Mouse (Mus musculus) liver, embryonic 15.5 days (tissue): ENCODE data around the gene Snrpg. TPM values are rescaled to one million over a fixed set of nuclear protein-coding genes. Genes with fewer than 3 reads are reported as not detected.
A peak's percentile ranks its signal among the peaks of the same experiment; 100 is the strongest.

Source experiments
- ATAC-seq: fragments of 200-750 bp; cut with Nextera tagmentation; 2 replicates; pipeline ENCODE4 v1.8.0; 2017; ENCODE audit warnings: moderate number of reproducible peaks, mild to moderate bottlenecking, moderate library complexity; ENCODE audit not compliant: insufficient read depth
- H3K27ac ChIP-seq: fragments of 300-500 bp; sonication (generic); replicated peaks from 2 replicates; pipeline ENCODE4 v1.5.1; 2015; ENCODE audit warnings: mild to moderate bottlenecking, inconsistent platforms
- H3K27me3 ChIP-seq: fragments of 300-500 bp; sonication (generic); 2 replicates; pipeline ENCODE4 v1.6.1; 2015; ENCODE audit warnings: mild to moderate bottlenecking, inconsistent platforms
- H3K36me3 ChIP-seq: fragments of 300-500 bp; sonication (generic); replicated peaks from 2 replicates; pipeline ENCODE4 v1.6.1; 2015; ENCODE audit warnings: moderate library complexity, mild to moderate bottlenecking, inconsistent platforms
- H3K4me1 ChIP-seq: fragments of 300-500 bp; sonication (generic); replicated peaks from 2 replicates; pipeline ENCODE4 v1.6.1; 2015; ENCODE audit warnings: inconsistent platforms
- H3K4me2 ChIP-seq: fragments of 300-500 bp; sonication (generic); 2 replicates; pipeline ENCODE4 v1.6.1; 2015; ENCODE audit warnings: moderate library complexity, mild to moderate bottlenecking, inconsistent platforms
- H3K4me3 ChIP-seq: fragments of 300-500 bp; sonication (generic); replicated peaks from 2 replicates; pipeline ENCODE4 v1.5.1; 2015; ENCODE audit warnings: mild to moderate bottlenecking, inconsistent platforms
- H3K9ac ChIP-seq: fragments of 300-500 bp; sonication (generic); 2 replicates; pipeline ENCODE4 v1.6.1; 2015; ENCODE audit warnings: moderate library complexity, mild to moderate bottlenecking, inconsistent platforms
- H3K9me3 ChIP-seq: fragments of 300-500 bp; sonication (generic); replicated peaks from 2 replicates; pipeline ENCODE4 v1.6.1; 2016; ENCODE audit warnings: inconsistent platforms
- WGBS: fragments of 180-500 bp; shearing (Covaris S2); methylation state at CpG from one replicate; pipeline ENCODE4 v1.1.7; 2015; ENCODE audit warnings: mixed read lengths; ENCODE audit not compliant: insufficient replicate concordance; 5-methylcytosine and 5-hydroxymethylcytosine counted together
- polyA plus RNA-seq: library from polyadenylated mRNA; unstranded; fragments of >200 nt; fragmentation: Nextera tagmentation; extraction: Ambion mirVana; gene quantifications from 2 replicates; pipeline ENCODE4 v1.2.1, GENCODE M21; 2015

Gene Snrpg
- polyA plus RNA-seq, 1 experiment from 2014 or later = 306 TPM

DNA sequence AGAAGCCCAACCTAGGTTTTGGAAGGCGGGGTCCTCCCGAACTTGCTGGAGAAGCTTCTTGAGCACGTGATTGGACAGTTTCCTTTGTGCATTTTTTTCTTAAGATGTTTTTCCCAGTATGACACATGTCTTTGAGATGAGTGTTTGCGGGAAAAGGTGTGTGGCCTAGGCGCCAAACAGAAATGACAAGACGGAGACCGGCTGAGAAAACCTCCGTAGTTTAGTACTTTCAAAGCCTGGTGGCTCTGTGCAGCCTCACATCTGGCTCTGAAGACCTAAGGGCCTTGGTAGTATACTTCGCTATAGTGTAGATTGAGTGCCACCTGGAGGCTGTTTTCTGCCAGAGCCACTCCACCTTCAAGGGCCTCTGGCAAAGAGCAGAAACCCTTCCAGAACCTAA, 29.9 kb downstream of the Snrpg start:
- H3K9ac ChIP-seq = no peak overlapping the region
- 7% methylated on average over 9 of the region's 9 CpGs for WGBS
- no peaks in the 10 kb centered on the region for H3K9me3 ChIP-seq
- peak overlapping the region; percentile 53 for H3K4me2 ChIP-seq
- H3K27ac ChIP-seq = no peak overlapping the region
- peaks cover 9% of the 10 kb centered on the region; the same call in 1 of the 2 replicates for H3K27me3 ChIP-seq
- no peaks in the 10 kb centered on the region for H3K36me3 ChIP-seq
- H3K4me3 ChIP-seq = peak overlapping the region; percentile 26
- peaks cover 59% of the 10 kb centered on the region for H3K4me1 ChIP-seq
- no peak for ATAC-seq

DNA sequence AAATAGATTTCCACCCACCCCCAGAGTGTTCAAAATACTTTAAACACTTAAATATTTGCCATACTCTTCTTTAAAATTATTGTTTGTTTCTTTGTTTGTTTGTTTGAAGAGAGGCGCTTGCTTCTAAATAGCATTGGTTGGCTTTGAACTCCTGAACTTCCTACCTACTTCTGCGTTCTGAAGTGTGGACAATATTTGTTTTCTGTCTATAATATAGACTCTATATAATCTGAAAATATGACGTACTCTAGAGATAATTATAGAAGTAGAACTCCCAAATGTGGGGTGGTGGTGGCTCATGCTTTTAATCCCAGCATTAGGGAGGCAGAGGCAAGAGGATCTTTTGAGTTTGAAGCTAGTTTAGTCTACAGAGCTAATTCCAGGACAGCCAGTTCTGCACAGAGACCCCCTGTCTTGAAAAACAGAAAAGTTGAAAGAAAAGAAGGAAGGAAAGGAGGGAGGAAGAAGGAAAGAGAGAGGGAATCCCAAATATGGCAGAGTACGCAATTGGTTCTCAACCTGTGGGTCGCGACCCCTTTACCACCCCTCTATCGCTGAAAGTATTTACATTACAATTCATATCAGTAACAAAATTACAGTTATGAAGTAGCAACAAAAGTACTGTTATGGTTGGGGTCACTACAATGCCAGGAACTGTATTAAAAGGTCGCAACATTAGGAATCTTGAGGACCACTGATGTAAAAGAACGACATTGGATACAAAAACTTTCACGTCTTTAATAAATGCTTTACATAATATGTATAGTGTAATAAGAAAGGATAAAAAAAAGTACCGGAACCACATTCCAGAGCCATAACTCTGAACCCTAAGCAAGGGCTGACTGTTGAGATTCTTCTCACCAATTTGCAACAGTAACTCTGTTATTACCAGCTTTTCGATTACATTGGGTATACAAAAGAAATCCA, 31.8 kb downstream of the Snrpg start:
- no peak for ATAC-seq
- H3K9ac ChIP-seq = peak overlapping the region; percentile 95; the same call in 1 of the 2 replicates
- H3K9me3 ChIP-seq = no peaks in the 10 kb centered on the region
- WGBS = 31% methylated on average over 12 of the region's 12 CpGs
- H3K4me1 ChIP-seq = peaks cover 40% of the 10 kb centered on the region
- peaks cover 6% of the 10 kb centered on the region; the same call in 1 of the 2 replicates for H3K36me3 ChIP-seq
- peak overlapping the region; percentile 73 for H3K4me2 ChIP-seq
- peak overlapping the region; percentile 92 for H3K4me3 ChIP-seq
- H3K27me3 ChIP-seq = peaks cover 6% of the 10 kb centered on the region; the same call in 1 of the 2 replicates
- H3K27ac ChIP-seq = no peak overlapping the region

DNA sequence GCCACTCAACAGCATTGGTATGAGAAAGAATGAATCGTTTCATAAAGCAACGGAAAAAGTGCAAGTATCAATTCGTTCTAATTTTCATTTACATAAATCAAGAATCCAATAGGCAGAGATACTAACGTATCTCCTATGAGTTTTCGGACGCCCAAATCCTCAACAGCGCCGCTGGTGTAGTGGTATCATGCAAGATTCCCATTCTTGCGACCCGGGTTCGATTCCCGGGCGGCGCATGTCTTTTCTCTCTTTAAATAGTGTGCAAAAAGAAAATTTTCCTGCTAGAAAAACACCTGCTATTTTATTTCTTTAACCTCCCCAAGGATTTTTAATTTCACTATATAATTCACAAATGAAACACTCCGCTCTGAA, 32.6 kb downstream of the Snrpg start:
- Histone ChIP-seq H3K4me2 (peak overlapping the region; percentile 73), H3K4me1 (peaks cover 40% of the 10 kb centered on the region), H3K36me3 (peaks cover 6% of the 10 kb centered on the region; the same call in 1 of the 2 replicates), H3K27ac (peak overlapping the region; percentile 96), H3K9ac (peak overlapping the region; percentile 95; the same call in 1 of the 2 replicates), H3K4me3 (peak overlapping the region; percentile 92), H3K9me3 (no peaks in the 10 kb centered on the region), H3K27me3 (peaks cover 5% of the 10 kb centered on the region; the same call in 1 of the 2 replicates)
- peak; percentile 61 for ATAC-seq
- under 1% methylated on average over 15 of the region's 15 CpGs for WGBS

DNA sequence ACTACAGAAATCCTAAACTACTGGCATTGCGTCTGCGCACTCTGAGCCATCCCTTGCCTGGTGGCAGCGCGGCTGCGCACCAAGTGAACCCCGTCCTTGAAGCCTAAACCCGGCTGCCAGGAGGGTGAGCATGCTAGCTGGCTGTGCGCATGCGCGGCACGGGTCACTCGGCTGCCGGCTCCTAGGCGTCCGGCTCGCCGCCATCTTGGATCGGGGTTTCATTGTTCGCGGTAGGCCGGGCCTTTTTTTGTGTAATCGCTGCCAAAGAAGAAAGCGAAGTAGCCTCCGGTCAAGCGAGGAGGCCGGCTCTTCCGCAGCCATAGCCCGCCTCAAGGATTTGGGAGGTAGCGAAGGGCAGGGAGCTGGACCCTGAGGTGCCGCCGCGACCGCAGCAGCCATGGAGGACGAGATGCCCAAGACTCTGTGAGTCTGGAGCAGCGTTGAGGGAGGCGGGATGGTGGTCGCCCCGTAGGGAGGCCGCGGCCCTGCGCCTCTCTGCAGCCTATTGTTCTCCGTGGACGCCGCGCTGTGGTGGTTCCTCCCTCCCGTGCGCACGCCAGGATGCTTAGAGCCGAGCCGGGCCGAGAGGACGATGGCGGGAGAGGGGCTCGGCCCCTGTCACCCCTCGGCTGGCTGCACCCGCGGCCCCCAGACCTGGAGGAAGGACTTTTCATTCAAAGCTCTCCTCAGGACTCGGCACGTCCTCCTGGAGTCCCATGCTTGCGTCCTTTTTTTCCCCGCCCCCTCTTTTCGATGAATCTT, 33.2 kb downstream of the Snrpg start, which contains the start of gene Tia1:
Tia1 (plus strand) TSS at position 120 of the 762 bp plus-strand sequence.
- H3K4me2 ChIP-seq = peak within 1 kb of the TSS; percentile 73
- 0% methylated on average over 62 of the region's 62 CpGs for WGBS
- H3K36me3 ChIP-seq = peaks cover 6% of the 10 kb centered on the region; the same call in 1 of the 2 replicates
- H3K4me1 ChIP-seq = peaks cover 37% of the 10 kb centered on the region
- H3K9ac ChIP-seq = peak within 1 kb of the TSS; percentile 95
- no peaks in the 10 kb centered on the region for H3K9me3 ChIP-seq
- H3K27me3 ChIP-seq = peaks cover under 1% of the 10 kb centered on the region; the same call in 1 of the 2 replicates
- peak within 1 kb of the TSS; percentile 96 for H3K27ac ChIP-seq
- peak; percentile 95 for ATAC-seq
- H3K4me3 ChIP-seq = peak within 1 kb of the TSS; percentile 92

DNA sequence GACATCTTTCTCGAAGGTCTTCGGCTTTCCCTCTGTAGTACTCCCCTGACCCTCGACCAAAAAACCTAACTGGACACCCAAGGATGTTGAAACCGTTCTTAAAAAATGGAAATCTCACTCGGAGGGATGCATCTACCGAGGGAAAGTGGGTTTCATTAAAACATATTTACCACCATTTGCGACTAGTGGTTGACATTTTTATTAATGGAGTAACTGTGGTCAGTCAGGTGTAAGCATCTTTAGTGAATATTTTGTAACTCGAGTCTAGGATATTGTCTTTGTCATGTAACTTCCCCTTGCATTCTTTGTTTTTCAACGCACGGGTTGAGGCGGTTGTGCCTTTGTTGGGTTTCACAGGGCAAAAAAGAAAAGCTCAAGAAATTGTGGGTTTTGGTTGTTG, 33.9 kb downstream of the Snrpg start:
- peak overlapping the region; percentile 92 for H3K4me3 ChIP-seq
- peak overlapping the region; percentile 73 for H3K4me2 ChIP-seq
- H3K27me3 ChIP-seq = no peaks in the 10 kb centered on the region
- H3K27ac ChIP-seq = peak overlapping the region; percentile 96
- 0% methylated on average over 11 of the region's 11 CpGs for WGBS
- H3K4me1 ChIP-seq = peaks cover 36% of the 10 kb centered on the region
- peaks cover 6% of the 10 kb centered on the region; the same call in 1 of the 2 replicates for H3K36me3 ChIP-seq
- H3K9ac ChIP-seq = peak overlapping the region; percentile 95
- ATAC-seq = no peak
- H3K9me3 ChIP-seq = no peaks in the 10 kb centered on the region

DNA sequence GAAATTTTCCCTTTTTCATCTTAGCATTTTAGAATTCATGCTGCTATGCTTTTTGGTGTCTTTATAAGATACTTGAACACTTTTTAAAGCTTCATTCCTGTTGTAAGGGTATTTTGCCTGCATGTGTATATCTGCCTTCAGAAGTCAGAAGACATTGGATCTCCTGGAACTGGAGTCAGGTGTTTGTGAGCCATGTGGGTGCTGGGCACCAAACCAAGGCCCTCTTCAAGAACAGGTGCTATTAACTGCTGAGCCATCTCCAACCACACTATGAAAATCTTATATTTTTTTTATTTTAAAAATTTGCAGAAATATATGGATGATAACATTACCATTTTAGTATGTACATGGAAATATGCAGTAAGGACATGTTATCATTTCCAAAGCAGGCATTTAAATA, 35.2 kb downstream of the Snrpg start:
- Histone ChIP-seq H3K4me3 (no peak overlapping the region), H3K36me3 (peaks cover 6% of the 10 kb centered on the region; the same call in 1 of the 2 replicates), H3K9me3 (no peaks in the 10 kb centered on the region), H3K27ac (no peak overlapping the region), H3K4me1 (peaks cover 24% of the 10 kb centered on the region), H3K9ac (no peak overlapping the region), H3K27me3 (no peaks in the 10 kb centered on the region), H3K4me2 (no peak overlapping the region)
- ATAC-seq = no peak

DNA sequence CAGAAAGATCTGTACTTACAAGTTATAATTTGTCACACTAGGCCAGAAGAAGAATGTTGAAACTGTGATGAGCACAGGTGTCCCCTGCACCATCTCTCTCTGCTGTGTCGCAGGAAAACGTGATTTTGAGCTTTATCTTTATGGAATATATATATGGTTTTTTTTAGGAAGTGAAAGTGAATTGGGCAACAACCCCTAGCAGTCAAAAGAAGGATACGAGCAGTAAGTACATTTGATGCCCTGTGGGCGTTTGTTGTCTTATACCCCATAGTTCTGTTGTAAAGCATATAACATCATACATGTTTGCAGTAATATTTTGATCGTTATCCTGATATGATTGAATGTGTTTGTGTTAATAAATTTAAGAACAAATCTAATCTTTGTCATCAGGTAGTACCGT, 47.6 kb downstream of the Snrpg start:
- 70% methylated on average over 6 of the region's 6 CpGs for WGBS
- H3K4me2 ChIP-seq = no peak overlapping the region
- H3K9me3 ChIP-seq = no peaks in the 10 kb centered on the region
- H3K9ac ChIP-seq = no peak overlapping the region
- H3K27me3 ChIP-seq = no peaks in the 10 kb centered on the region
- ATAC-seq = no peak
- peaks cover 57% of the 10 kb centered on the region for H3K36me3 ChIP-seq
- H3K4me3 ChIP-seq = no peak overlapping the region
- H3K27ac ChIP-seq = no peak overlapping the region
- H3K4me1 ChIP-seq = no peaks in the 10 kb centered on the region

DNA sequence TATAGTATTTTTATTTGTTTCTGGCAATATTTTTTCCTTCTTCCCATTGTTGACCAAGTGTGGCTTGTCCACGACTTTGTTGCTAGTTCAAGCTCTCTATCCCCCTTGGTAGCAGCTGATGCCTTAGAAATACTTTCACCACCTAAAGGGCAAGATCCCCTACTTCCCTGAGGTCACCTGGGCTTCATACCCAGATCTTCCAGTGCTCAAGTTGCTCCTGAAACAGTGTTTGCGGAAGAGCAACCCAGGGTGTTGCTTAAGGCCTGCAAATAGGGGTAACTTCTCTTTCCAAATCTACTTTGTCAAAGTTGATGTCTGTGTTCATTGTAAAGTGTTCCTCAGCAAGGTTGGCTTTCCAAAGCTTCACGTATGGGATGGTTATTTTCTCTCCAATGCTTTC, 48.1 kb downstream of the Snrpg start:
- Histone ChIP-seq H3K27me3 (no peaks in the 10 kb centered on the region), H3K36me3 (peaks cover 59% of the 10 kb centered on the region), H3K4me2 (no peak overlapping the region), H3K9ac (no peak overlapping the region), H3K27ac (no peak overlapping the region), H3K9me3 (no peaks in the 10 kb centered on the region), H3K4me3 (no peak overlapping the region), H3K4me1 (no peaks in the 10 kb centered on the region)
- 76% methylated on average over 3 of the region's 3 CpGs for WGBS
- ATAC-seq = no peak

DNA sequence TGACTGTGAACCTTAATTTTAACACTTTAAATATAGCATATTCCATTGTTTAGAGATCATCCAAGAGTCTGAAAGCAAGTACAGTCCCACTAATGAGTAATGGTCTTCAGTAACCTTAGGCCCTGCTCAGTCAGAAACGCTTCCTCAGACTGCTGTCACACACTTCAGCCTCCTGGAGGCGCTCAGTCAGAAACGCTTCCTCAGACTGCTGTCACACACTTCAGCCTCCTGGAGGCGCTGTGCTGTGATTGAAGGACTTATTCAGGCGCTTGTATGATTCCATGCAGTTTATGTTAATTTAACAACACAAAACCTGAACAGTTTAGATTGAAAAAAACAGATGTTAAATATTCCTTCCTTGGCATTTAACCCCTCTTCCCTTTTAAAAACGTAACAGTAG, 49.4 kb downstream of the Snrpg start:
- Histone ChIP-seq H3K4me2 (no peak overlapping the region), H3K9ac (no peak overlapping the region), H3K4me3 (no peak overlapping the region), H3K27me3 (no peaks in the 10 kb centered on the region), H3K9me3 (no peaks in the 10 kb centered on the region), H3K36me3 (peaks cover 62% of the 10 kb centered on the region), H3K27ac (no peak overlapping the region), H3K4me1 (no peaks in the 10 kb centered on the region)
- no peak for ATAC-seq
- 69% methylated on average over 6 of the region's 6 CpGs for WGBS

DNA sequence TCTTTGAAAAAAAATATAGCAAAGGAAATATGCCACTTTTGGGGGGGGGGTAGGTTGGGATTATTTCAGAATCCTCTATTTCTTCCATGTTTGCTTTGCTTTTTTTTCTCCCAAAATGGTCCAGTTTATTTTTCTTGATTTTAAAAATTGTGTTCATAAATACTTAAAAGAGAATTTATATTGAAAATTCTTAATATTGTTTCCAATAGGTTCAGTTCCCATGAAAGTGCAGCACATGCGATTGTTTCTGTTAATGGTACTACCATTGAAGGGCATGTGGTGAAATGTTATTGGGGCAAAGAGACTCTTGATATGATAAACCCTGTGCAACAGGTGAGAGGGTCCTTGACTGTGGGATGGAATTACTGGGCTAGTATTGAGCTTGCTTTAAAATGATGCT, 55.3 kb downstream of the Snrpg start, which contains the start of gene Gm44790:
Gm44790 (plus strand) TSS at position 301 of the 400 bp plus-strand sequence.
- Histone ChIP-seq H3K27me3 (no peaks in the 10 kb centered on the region), H3K9ac (no peak within 1 kb of the TSS), H3K9me3 (no peaks in the 10 kb centered on the region), H3K4me3 (no peak within 1 kb of the TSS), H3K4me1 (no peaks in the 10 kb centered on the region), H3K36me3 (peaks cover 62% of the 10 kb centered on the region), H3K27ac (no peak within 1 kb of the TSS), H3K4me2 (no peak within 1 kb of the TSS)
- 87% methylated on average over 1 of the region's 1 CpGs for WGBS
- no peak for ATAC-seq
